Mouse (Mus musculus): ENCODE data around the gene Acpp. TPM values are rescaled to one million over a fixed set of nuclear protein-coding genes. Genes with fewer than 3 reads are reported as not detected.
A peak's percentile ranks its signal among the peaks of the same experiment; 100 is the strongest.
"Not testable (repeated sequence)": the region's sequence is repeated elsewhere in the genome, so short reads cannot be mapped to it uniquely, and the experiment has no call there.

Gene Acpp
- not detected for total RNA-seq (2021)

DNA sequence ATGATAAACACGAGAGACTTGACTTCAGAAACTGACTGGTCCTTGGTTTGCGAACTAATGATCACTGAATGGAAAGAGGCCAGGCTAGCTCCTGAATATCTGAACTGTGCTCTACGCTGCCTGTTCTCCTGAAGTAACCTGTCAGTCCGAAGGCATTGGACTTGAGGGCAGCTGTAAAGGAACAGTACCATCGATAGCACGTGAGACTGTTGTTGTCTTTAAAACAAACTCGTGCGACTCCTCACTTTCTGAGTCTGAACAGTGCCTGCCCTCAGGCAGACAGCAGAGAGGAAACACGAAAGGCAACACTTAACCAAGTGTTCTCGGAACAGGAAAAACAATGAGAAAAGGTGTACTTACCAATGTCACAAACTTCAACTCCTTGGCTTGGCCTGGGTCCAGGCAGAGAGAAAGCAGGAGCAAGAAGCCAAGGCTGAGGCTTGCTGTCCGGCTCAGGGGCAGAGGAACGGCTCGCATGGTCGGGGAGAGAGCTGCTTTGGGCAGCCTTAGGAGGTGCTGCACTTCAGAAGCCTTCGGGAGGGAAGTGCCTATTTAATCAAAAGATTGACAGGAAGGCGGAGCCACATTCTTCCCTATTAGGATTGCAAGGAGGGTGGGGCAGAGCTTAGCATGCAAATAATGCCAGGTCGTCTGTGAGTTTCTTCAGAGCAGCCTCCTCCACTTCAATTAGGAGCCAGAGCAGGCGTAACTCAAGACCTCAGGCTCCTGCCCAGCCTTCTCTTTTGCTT, at the start of gene Acpp:
Gene Acpp, minus strand, starts transcription at position 566 of the 749 bp plus-strand sequence.
- DNase-seq: no peak

DNA sequence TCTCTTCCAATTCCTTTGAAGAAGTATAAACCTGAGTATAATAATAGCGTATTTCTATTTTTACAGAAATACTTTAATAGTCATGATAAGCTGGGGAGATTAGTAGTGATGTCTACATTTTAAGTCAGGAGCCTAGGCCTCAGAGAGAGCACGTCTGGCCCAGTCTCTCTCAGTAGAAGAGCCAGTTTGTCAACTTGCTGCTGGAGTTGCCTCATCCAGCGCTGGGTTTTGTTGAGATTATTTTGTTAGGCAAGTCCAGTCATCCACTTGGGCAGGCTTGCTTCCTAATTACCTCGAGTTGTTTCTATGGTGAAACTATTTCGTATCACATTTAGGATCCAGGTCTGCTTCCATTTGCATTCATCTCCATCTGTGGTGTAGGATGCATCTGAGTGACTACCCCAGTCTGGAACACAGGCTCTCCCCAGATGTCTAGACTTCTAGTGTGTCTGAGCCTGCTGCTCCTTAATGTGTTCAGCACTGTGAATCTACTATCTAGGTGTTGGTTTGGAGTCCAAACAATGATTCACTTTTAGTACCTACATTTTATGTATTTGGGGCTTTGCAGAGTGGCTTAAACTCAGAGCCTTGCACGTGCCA, 45.1 kb upstream of the Acpp start:
- no peak for DNase-seq

DNA sequence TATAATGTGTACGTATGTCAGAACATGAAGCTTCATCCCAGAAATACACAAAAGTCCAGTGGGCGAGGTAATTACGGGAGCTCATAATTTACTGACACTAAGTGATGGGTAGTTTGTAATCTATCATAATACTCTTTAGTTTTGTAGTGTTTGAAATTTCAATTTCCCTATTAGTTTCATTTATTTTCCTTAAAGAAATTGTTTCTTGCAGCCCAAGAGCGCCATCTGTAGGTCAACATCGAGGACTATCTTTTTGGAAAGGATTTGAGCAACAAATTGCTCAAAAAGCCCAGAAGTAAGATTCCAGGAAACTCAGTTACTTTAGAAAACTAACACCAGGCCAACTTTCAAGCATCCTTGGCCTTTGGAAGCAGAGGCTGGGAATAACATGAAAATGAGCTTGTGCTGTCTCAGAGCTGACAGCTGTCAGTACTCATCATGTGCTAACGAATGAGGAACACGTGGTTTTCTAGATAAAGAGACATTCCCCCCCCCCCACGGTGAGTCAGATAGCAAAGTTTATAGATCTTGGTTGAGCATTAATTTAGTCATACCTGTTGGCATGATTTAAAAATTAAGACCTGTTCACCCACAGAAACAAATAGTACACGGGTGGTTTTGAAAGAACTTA, 42.1 kb upstream of the Acpp start:
- DNase-seq: no peak

DNA sequence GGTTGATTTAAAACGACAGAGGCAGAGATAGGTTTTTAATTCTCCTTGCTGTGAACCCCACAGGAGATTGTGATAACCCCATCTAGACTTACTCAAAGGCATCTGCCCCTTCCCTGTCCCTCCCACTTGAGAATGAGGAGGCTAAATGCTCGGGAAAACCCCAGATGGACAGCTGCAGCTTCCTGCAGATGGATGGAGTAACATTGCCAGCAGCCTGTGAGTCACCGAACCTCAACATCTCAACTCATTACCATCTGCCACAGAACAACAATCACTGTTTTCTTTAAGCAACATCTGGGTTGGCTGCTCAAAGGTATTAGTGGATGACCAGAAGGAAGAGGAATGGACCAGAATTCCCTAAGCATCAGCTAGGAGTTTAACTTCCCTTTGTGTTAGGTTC, 38.0 kb upstream of the Acpp start:
- no peak for DNase-seq

DNA sequence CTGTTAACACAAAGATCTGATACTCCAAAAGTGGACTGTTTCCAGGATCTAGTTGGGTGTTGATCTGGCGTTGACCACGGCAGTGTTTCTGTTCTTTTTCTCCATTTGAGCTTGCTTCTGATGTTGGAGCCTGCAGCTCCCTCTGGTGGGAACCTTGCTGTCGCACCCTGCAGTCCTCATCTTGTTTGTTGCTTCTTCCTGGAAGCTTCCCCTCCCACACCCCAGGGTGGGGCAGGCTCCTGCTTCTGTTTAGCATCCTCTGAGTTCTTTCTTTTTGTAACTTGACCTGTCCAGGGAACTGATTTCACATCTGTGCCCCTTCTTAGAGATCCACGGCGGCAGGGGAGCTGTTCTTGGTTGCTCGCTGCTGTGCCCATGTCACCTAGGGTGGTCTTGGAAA, 35.7 kb upstream of the Acpp start:
- peak; percentile 38 to 54 for DNase-seq

DNA sequence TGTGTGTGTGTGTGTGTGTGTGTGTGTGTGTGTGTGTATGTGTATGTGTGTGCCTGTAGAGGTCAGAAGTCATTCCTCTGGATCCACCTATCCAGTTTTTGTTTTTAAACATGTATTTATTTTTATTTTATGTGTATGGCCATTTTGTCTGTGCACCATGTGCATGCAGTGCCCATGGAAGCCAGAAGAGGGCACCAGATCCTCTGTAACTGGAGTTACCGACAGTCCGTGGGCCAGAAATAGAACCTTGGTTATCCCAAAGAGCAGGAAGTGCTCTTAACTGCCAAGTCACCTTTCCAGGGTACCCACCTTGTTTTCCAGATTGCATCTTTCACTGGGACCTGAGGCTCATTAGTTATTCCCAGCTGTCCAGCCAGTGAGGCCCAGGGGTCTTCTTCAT, 29.4 kb upstream of the Acpp start:
- no peak for DNase-seq

DNA sequence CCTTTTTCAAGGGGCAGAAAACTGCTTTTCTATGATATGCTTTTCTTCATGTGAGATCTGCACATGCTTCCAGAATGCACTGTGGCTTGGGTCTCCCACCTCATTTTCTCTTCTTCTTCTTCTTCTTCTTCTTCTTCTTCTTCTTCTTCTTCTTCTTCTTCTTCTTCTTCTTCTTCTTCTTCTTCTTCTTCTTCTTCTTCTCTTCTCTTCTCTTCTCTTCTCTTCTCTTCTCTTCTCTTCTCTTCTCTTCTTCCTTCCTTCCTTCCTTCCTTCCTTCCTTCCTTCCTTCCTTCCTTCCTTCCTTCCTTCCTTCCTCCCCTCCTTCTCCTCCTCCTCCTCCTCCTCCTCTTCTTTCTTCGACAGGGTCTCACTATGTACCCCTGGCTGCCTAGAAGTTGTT, 24.4 kb upstream of the Acpp start:
- DNase-seq: not testable (repeated sequence)

DNA sequence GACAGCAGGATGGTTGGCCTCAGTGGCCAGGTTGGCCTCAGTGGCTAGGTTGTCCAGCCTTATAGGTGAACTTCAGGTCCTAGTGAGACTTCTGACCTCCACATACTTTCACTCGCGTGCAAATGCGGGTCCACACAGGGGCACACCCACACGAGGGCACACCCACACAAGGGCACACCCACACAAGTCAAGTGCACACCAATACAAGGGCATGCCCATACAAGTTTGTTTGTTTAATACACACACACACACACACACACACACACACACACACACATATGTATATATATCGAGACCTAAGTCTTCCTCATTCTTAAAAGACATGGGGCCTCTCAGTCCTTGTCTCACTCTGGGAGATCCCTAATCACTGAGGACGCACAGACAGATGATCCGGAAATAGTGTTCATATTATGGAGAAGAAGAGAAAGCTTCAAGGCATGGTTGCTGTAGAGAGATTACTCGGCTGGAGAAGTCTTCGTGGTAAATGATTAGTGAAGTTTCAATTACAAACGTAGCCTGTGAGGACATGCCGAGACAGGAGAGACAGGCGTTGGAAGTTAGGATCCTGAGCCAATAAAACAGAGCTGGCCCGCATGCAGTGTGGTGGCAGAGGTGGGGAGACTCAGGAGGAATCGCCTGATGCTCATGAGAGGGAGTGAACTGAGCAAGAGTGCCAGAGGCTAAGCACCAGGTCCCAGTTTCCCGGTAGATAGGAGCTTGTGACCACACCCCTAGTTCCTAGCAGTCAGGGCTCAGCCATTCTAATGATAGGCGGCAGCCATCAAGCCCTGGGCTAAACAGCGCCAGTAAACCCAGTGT, 23.7 kb upstream of the Acpp start:
- DNase-seq: no peak

DNA sequence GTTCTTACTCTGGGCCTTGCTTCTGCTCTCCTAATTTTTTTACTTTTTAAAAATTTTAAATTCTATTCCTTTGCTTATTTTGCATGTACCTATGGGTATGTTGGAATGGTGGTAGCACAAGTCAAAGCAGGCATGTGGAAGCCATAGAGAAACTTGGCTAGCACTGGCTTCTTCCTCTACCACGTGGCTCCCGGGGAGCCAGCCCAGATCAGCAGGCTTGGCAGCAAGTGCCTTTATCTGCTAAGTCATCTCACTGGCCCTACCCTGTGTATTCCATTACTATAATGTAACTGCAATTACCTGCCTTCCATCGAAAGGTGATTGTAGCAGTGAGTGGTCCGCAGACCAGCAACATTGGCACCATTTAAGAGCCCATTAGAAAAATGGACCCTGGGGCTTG, 22.8 kb upstream of the Acpp start:
- DNase-seq: no peak

DNA sequence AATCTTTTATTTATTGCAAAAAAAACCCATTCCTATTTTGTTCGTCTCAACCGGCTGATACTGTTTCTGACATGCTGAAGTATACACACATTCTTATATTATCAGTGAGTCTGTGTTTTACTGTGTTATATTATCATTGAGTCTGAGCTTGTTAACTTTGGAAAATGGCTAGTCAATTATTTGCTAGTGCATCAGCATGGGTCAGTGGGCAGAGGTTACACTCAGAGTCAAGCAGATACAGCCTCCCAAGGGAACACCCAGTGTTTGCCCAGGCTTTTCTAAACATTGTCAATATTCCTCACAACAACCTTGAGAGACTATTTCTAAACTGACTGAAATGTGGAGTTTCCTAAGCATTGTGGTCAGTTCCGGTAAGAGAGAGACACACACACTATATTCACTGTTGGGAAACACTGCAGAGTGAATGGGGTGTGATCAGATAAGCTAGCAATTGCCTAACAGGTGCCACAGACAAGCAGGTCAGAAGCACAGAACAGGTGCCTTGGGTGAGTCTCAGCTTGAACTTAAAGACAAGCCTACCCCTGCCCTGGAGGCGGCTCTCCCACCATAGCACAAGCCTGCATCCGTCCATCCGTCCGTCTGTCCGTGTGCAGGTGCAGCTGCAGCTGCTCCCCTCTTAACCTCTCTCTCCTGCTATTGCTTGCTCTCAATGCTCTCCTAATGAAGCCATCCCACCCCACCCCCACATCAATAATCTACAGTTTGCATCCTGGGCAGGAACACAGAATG, 18.1 kb upstream of the Acpp start:
- DNase-seq: no peak

DNA sequence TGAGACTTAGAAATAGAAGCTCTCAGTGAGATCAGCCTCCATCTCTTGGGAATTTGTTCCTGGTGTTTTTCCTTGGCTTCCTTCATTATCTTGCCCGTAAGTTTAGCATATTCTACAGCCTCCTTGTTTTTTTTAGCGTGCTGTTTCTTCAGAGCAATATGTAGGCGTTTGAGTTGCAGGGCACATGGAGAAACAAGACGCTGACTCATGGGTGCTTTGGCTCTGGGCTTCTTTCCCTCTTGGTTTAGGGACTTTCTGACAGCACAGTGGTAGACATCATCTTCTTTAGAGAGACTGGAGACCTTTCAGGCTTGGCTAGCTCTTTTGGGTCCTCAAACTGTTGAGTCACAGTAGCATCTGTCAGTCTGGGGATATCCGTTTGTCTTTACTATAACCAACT, 6.6 kb upstream of the Acpp start:
- DNase-seq: peak in 1 of 2 experiments; percentile 2

DNA sequence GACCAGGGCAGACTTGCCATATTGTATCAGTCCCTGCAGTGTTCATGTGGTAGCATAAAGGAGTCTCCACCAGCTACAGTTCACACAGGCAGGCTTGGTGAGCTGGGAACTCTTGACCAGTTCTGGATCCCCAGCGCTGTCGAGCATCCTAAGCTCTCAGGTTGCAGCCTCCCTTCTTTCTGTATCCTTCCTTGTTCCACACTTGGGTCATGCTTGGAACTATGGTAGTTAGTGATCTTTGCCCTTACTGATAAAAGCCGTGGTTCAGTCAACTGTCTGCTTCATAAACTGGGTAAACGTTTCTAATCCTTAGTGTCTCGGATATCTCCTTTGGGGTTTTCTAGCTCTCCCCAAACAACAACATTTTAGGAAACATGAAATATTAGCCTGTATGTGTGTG, 1.9 kb upstream of the Acpp start:
- DNase-seq: no peak

DNA sequence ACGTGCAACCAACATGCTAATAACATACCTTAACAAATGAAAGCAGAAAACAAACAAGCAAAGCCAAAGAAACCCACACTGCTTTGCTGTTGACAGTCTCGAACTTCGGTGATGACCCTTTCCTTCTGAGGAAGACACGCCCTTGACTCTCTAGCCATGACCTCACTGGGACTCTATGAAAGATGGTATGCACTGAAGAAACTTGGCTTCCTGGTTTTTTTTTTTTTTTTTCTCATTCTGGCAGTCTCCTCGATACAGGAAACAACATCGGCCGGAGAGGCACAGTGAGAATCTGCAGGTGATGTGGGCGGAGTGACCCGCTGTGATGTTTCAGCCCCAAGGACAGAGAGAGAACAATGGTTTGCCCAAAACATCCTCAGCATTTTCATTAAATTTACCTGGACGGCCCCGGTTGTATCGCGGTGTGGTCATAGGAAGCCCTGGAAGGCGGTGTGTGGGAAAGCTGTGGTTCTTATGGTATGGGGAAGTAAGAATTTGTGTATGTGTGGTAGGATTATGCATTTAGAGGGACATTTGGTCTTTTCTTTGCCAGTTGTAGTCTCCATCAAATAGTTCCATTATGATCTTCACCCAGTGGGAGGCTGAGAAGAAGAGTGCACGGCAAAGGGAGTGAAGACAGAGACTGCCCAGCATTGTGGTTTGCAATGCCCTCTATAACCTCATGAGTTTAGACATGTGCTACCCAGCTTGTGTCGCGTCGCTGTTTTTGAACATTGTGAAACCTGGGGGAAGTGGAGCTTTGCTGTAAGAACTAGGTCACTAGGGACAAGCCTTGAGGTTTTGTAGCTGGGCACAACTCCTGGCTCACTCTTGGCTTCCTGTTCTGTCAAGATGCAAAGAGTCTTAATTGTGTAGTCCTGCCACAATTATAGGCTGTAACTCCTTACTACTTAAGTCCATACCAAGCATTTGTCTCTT, 1.2 kb upstream of the Acpp start:
- DNase-seq: no peak

DNA sequence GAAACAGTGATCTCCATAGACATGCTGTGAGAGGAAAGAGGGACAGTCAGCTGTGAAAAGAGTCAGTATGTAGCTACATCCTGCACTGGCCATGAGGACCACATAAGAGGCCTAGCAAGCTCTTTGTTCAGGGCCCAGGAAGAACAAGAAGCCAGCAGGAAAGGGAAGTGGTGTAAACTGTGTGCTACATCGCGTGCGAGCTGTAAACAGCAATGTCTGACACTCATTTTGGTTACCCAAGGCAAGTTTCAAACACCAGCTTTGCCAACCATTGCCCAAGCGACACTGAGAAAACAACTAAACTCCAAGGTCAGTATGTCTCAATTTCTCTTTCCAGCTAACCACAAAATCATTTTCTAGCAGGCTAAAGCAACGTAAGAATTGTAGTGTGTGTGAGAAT, 6.2 kb downstream of the Acpp start:
- DNase-seq: no peak

DNA sequence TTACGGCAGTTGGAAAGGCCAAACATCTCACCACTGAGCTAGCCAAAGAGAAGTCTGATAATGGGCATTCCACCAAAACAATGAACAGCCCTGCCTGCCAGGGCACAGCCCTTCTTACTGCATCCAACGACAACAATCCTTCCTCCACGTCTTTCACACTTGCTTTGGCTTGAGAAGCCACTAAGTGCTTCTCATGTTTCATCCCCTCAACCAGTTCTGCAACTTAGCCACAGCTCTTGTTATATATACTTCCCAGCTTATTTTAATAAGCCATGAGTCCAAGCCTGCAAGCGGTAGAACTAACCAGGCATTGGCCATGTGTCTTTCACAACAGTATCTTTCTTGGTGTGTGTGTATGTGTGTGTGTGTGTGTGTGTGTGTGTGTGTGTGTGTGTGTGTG, 8.9 kb downstream of the Acpp start:
- no peak for DNase-seq

DNA sequence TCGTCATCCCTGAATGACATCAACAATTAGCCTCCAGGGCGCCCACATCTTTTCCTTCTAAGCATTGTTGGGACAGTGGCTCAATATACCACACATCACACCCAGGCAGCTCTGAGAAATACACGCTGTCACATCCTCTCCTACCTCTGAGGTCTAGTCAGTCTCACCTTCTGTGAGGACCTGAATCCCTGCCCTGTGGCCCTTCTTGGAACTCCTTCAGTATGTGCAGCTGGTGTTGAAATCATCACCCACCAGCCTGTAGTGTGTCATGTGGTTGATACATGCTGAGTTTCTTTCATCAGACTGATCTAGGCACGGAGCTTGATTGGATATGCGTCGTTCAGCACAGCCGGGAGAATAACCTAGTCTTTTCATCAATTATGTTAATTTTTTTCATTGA, 16.0 kb downstream of the Acpp start:
- DNase-seq: peak in 1 of 2 experiments; percentile 2

DNA sequence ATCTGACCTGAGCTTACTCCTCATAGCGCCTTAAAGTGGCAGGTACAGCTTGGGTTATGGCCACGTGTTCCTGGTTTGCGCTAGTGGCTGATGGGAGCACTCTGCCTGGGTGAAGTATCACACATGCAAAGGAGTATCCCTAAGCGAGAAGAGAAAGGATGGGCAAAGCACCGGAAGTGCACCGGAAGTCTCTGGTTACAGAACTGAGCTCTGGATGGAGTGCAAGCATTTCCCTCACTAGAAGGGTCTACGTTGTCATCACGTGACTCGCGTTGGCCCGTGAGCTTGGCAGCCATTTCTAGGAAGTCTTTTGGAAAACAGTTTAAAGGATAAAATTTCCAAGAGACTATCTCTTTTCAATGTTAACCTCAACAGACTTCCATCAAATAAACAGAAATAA, 21.2 kb downstream of the Acpp start:
- DNase-seq: no peak

DNA sequence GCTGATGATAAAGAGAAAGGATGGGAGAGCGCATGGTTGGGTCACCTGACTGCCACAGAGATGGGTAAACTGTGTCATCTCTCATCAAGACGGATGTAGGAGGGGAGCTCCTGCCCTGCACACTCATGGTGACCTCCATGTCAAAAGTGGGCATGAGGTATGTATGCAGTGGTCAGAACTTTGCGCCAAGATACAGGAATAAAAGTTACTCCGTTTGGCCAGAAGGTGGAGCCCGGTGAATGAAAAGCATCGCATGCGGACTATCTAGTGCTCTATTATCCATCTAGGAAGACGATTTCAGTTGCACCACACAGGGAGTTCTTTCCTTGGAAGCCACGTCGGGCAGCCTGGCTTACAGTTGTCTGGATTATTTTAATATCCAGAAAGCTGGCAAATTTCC, 22.0 kb downstream of the Acpp start:
- DNase-seq: peak; percentile 12 to 18

DNA sequence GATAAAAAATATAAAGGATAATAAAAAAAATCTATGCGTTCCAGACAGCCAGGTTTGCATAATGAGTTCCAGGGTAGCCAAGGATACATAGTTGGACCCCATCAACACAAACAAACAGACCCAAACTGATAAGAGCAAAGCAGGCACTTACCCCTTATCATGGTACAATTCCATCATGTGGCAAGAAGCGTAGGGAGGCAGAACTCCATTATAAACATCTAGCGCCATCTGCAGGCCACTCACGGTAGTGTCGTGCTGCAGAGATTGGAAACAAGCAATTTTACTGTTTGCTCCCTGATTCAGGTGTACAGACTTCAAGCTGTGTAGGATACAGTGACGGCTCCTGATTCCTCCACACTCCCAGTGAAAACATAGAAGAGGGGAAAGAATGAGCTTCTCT, 30.8 kb downstream of the Acpp start:
- peak; percentile 63 to 71 for DNase-seq

DNA sequence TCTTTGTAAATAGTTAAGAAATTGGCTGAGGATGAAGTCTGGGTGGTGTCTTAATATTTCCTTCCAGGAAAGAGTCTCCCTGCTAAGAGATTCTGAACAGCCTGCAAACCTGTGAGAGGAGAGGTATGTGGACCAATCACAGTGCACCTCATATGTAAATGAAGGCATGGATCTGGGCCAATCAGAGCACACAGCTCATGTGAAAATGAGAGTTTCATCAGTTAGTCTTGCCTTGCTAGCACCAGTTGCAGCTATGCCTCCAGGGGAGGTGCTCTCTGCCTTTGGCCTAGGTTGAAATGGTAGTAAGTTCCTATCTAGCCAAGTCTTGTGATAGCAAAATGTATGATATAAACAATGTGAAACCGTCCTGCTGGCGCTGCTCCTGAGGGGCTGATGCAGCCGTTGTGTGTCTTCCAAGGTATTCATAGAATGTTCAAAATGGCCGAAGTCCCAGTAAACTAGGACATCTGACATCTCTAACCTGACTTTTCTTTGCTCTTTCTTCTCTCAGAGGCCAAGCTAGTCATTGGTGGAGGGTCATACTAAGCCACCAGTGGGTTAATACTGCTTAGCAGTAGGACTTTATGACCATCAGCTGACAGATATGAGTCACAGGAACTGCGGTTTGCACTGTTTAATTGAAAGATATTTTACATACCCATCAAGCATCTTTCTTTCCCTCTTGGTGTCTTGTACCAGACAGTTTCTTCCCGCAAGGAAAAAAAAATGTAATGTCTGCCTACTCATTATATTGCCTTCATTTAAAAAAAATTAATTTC, 32.0 kb downstream of the Acpp start:
- DNase-seq: no peak

Measured in layer of hippocampus, postnatal 36 days (tissue).